Mouse (Mus musculus) cerebellum, postnatal 14 days (tissue): ENCODE measurements around the gene Pstk.
"Not testable (repeated sequence)": the region's sequence is repeated elsewhere in the genome, so short reads cannot be mapped to it uniquely, and the experiment has no call there.

Experiments
- DNase-seq, 2 experiments: peaks; one replicate each; pipeline ENCODE4 v3.0.0; 2021; ENCODE audit warnings: mixed read lengths in 2 of 2

Pstk gene

DNA sequence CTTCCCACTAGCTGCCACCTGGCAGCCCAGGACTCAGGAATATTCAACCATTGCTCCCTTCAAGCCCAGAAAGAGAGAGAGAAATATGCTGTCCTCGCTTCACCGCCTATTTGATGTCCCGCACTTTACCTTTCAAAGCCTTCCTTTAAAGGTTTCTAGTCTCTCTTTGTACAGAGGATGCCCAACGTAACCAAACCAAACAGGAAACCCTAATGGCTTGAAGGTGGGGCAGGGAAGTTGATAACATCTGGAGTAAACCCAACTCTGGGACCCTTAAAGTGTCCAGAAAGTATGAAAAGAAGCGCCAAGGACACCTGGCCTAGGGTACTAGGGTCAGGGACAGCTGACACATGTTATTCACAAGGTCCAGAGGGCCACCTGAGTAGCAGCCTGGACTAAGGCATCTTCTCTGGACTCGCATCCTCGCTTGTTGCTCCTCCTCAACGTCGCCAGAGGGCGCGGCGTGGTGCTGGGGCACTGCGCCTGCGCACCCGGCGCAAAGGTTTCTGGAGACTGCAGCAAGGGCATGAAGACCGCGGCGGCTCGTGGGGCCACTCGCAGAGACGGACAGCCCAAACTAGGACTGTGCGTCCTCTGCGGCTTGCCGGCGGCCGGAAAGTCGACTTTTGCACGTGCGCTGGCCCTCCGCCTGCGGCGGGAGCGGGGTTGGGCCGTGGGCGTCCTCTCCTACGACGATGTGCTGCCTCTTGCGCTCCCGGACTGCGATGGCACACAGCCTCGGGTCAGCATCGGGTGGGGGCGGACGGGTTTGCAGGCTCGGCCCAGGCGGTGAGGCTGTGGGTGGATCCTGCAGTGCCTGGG is at the start of gene Pstk:
TSS of gene Pstk (plus strand) at position 494 of the 822 bp plus-strand sequence.
- DNase-seq, result peak; percentile 90 to 95

DNA sequence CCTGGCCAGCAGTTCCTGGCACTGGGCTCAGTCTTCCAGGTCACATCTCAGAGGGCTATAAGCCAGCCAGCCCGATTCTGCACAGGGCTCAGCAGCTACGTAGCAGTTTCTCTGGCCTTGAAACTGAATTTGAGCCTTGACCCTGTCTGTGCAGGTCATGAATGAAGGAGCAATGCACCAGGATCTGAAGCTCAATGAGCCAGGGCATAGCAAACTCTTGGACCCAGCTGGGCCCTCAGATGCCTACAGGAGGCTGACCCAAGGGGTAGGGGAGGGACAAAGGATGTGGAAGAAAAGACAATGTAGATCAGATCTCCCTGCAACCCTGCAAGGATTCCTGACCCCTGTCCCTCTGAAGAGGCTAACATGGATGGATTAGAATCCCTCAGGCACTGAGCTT is 48.7 kb upstream of the Pstk start, which contains the start of gene Cuzd1:
TSS of gene Cuzd1 (minus strand) at position 101 of the 400 bp plus-strand sequence.
- DNase-seq, result no peak

DNA sequence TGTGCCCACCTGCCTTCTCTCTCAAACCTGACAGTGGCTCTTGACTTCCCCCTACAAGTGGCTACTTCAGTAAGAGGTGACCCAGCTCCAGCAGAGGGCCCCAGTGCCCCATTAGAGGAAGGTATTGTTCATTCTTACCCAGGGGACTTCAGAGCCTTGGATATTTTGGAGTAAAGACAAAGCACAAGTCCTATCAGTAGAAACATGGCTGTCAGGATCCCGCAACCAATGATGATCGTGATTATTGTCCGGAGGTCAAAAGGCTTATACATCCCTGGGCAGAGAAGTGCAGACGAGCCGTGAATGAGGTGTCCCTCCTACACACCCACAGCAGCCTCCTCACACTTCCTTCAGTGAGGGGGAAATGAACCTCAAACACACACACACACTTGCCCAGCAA is 43.9 kb upstream of the Pstk start:
- no peak for DNase-seq

DNA sequence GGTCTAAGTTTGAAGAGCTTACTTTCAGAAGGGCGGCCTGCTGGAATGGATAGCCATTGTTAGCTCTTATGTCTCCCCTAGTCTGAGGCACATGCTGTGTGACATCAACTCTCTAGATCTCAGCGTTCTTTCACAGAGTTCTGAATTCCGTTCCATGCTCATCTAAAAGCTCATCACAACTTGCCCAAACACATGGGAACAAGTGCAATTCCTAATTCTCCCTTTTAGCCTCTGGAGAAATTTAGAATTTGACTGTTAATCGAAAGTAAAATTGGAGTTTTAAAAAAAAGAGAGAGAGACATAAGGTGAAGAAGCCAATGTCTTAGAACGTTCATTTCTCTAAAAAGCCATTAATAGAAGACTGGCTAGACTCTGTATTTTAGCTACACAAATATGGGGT is 41.5 kb upstream of the Pstk start, which contains the start of gene Fam24b:
TSS of gene Fam24b (minus strand) at position 101 of the 400 bp plus-strand sequence.
- DNase-seq, result no peak

DNA sequence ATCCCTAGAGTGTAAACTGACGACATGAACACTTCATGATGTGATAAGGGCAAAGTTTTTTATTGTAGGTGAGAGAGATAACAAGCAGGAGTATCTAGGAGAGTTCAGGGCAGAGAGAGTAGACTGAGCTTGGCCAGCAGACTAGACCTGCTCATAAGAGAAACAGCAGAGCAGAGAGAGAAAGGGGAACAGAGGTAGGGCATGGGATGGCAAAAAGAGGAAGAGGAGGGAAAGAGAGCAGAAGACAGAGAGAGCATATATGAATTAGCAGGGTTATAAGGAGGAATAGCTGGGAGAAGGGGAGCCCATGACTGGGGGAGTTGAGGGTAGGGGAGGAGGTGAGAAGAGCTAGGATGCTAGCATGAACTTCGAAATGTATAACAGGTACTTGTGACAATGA is 39.3 kb upstream of the Pstk start:
- DNase-seq, result no peak

DNA sequence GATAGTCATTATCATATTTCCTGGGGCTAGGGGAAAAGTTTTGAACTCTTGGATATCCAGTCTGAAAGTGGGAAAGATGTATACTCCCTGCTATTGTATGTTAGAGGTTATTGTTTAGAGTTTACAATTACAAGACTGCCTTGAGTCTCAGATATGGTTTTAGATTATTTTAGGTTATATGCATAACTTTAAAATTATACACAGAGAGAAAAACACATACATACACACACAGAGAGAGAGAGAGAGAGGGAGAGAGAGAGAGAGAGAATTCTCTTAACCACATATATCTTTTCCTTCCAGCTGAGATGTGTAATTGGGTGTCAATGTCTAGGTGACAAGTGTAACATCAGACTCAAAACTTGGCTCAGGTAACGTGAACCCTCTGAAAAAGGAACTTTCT is 37.4 kb upstream of the Pstk start, which contains the start of gene Fam24a:
TSS of gene Fam24a (plus strand) at position 301 of the 400 bp plus-strand sequence.
- no peak for DNase-seq

DNA sequence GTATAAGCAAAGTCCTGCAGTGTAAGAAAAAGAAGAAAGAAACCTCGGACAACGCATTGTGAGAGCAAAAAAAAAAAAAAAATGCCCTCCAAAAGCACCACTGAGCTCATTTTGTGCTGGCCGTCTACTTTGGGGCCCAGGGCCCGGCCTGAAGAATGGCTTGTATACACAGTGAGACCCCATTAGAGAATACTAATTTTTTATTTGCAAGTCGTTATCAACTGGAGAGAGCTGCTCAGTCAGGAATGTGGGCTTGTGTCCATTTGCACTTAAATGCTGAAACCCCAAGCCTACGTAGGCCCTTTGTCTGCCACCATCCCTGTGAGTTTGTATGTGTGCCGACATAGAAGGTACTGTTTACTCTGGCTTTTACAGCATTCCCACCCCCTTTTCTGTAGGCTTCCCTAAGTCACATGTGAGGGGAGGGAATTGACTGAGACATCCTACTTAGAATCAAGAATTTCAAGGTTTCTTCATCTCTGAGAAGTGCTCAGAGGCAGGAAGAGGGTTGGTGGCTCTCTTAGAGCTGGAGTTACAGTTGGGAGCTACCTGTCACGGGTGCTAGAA is 33.4 kb upstream of the Pstk start:
- DNase-seq, result no peak

DNA sequence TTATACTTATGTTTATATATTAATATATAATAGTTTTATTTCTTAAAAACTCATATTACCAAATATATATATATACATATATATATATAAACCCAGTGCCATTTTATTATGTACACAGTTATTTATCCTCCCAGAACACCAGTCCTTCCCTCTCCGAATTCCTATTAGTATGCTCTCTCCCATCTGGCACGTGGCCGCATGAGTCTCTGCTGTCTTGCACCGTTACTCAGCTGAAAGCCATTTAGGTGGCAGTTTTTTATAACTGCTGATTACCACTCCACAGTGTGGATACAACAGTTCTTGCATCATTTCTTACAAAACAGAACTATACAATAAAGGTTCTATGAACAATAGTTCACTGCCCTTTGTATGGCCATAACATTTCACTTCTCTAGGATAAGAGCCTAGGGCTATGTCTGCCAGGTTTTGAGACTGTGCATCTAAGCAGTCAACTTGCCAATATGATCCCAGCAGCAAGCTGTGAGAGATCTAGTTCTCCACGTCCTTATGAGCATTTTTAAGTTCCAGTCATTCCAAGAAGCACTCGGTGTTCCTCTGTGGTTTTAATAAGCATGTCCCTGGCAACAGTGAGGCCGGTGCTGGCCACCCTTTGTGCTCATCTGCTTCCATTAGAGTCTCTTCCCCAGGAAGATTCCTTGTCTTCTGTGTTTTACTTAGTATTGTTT is 24.9 kb upstream of the Pstk start:
- peak; percentile 38 to 43 for DNase-seq

DNA sequence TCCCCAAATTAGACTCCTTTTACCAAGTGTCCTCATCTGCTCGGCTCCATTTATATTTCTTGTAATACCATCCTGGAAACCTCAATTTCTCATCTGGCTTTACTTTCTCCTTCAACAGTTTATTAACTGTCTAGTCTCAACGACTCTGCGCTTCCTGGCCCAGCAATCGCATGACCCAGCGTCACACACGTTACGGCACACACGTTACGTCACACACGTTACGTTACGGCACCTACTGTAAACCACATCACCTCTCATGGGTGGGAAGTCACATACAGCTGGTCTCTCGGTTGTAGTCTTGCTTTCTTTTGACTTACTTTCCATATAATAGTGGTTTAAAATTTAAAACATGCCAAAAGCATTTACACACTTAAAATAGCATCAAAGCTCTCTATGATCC is 14.8 kb upstream of the Pstk start:
- no peak for DNase-seq

DNA sequence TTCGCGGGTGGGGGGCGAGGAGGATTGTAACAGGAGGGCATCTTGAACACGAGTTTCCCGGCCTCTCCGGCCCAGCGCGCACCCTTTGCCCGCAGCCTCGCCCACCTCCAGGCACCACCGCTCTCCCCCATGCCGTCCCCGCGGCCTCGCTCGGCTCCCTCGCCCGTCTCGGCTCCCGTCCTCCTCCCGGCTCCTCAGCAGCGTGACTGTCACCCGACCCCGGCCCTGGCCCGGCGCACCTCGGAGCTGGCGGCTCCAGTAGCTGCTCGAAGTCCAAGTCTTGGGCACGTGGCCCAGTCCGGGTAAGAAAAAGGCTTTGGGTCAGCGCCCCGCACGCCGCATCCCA is 8.7 kb upstream of the Pstk start:
- DNase-seq, result no peak

DNA sequence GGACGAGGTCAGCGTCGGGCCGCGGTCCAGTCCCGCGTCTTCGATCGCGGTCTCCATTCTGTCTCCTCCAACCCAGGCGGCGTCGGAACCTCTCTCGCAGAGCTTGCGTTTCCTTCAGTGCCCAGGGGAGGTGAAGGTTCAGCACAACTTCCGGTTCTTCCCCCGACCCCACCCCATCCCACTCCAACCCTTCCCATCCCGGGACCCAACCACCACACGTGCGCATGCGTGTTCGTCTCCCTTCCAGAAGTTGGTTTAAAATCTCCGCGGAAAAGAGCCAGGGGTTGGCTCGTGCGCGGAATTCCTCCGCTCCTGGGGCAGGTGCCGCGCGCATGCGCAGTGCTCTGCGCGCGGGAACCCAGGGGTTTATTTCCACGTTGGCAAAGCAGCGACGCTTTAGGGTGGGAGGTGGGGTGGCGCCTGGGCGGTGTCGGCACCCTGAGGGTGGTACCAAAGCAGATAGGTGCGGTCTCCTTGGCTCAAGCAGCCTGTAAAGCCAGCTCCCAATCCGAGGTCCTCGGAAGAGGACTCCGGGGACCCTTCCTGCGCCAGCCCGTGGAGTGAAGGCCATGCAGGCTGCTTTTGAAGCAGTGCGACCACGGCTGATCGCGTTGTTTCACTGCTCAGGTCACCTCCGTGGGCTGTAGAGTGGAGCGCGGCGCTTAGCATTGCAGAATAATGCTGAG is 8.2 kb upstream of the Pstk start, which contains the start of gene 2310057M21Rik:
TSS of gene 2310057M21Rik (minus strand) at position 145 of the 686 bp plus-strand sequence.
- peak; percentile 97 to 98 for DNase-seq

DNA sequence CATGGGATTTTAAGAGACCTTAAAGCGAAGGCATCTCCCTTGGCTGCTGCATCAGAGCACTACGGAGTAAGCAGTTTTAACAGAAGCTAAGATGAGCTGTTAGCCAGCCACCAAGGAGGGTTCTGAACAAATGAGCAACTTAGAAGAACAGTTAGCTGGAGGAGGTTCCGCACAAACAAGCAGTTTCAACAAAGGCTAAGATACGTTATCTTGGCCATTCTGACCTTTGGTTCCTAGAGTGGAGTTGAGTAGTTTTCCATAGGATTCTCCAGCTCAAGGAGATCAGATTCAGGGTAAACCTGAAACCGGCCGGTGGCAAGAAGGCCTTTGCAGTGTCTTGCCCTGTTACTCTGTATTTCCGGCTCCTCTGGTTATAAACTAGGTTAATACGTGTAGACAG is 6.8 kb upstream of the Pstk start:
- no peak for DNase-seq

DNA sequence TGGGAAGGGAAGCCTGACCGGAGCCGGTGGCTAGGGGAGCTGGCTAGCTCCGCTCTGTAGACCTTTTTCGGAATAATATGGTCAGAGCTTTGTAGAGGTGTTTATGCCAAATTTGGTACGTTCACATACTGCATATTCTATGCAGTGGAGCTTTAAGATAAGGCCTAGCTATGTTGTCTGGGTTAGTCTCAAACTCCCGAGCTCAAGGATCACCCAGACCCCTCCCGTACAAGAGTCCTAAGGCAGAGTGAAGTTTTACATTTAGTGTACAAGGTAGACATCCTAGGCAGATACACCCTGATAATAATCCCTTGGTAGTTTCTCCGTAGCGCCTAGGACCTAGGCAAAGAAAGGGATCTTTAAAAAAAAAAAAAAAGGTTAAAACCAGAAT is 524 bp downstream of the Pstk start:
- DNase-seq, result no peak

DNA sequence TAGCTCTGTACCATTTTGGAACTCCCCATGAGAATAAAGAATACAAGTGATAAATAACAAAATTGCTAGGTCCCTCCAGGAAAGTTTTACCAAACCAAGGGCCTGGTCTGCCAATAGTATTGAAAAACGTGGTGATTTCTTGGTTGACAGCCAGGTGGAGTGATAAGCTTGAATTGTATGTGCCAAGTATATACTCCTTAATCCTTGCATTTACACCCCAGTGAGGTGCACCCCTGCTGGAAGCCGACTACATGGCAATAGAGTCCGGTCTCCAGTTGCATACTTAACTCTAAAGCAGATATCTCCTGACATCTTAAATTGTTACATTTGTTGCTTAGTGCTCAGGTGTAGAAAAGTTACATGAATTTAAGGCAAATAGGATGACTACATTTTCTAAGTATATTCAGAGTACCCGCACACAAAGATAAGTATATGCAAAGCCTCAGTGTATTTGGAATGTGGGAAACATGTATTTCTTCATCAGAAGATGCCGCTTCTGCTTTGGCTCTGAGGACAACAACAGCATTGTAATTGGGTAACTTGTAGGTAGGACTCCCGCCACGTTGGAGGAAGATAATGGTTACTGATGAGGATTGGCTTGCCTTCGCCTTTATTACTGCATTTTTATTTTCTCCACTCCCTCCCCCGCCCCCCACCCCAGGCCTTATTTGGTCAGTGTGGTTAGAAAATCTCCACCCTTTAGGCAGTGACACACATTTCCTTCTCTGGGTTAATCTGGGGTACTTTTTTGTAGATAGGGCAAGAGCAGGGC is 1.1 kb downstream of the Pstk start:
- DNase-seq, result peak; percentile 10 to 14

DNA sequence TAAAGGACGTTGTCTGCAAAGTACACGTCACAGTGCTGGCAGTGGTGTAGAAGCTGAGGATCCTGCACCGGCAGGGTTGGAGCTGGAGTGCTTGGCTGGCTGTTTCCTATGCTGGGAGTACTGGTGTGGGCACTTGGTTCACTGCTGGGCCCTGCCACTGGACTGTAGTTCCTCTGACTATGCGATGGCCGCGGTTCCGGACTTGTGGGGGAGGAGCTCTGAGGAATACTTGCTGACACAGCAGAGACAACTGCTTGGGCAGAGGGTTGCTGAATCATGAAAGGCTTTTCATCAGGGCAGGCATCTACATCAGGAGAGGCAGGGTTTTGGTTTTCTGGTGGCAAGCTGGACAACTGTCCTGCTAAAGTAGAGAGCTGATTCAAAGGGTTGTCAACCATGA is 20.8 kb downstream of the Pstk start:
- DNase-seq, result not testable (repeated sequence)

DNA sequence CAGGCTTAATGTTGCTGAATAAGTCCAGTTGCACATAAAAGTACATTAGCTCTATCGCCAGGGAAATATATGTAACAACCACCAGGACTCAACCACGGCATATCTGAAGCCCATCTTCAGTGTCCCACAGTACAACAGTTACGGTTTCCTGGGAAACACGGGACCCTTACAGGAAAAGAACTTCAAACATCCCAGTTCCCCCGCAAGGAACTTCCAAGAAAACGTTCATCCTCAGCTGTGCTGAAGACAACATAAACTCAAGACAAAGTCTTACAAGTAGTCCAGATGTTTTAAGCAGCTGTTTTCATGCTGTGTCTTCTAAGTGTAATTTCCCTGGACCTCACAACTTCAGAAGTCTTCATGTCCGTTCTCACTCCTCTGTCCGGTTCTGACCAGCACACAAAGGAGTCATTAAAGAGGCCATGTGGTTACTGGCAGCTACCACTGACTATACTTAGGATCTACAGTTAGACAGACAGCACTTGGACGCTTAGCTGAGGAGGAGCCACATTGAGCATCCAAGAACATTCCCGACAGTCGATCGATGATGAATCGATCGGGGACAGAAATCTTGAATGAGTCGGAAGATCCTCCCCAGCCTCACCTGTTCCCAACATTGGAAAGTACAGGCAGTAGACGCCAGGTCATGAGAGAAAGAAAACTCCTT is 38.5 kb downstream of the Pstk start:
- no peak for DNase-seq

DNA sequence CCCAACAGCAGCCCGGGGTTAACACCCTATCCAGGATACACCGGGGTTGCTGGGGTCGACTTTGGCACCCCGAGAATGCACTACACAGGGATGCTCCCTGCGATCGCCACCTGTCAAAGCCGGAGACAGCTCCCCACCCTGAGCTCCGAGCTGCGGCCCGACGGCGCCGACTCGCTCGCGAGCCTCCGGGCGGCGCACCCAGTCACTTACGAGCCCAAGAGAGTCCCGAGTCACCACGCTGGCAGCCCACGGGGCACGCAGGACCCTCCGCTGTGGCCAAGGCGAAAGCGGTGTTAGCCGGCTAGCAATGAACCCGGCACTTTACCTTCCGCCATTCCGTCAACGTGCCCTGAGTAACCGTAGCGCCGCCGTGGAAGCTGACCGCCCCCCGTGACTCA is 39.0 kb downstream of the Pstk start:
- no peak for DNase-seq

DNA sequence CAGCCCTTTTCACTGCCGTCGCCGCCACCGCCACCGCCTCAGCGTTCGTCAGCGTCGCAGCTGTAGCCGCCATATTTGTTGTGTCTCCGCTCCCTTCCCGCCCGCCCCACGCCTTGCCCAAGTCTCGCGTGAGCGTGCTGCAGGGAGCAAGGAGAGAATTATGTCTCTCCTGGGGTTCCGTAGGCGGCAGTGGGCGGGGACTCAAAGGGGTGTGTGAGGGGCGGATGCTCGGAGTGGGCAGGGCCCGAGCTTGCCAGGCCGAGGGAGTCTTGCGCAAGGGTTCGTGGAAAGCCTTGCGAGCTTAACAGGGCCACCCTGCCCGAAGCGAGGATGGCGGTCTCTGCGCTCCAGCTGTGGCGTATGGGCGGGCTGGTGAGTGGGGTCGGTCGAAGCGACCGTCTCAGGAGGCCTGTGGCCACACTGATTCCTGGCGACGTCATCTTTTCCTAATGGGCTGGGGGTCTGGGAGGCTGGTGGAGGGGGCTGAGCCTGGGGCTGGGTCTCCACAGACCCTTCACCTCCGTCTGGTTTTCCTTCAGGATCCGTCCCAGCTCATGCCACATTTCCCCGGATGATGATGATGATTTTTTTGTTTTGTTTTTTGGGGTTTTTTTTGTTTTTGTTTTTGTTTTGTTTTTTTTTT is 39.6 kb downstream of the Pstk start, which contains the start of the genes Ikzf5 and Acadsb:
TSS of gene Ikzf5 (minus strand) at position 106 of the 643 bp plus-strand sequence.
TSS of gene Acadsb (plus strand) at position 186 of the 643 bp plus-strand sequence.
- peak; percentile 98 for DNase-seq

DNA sequence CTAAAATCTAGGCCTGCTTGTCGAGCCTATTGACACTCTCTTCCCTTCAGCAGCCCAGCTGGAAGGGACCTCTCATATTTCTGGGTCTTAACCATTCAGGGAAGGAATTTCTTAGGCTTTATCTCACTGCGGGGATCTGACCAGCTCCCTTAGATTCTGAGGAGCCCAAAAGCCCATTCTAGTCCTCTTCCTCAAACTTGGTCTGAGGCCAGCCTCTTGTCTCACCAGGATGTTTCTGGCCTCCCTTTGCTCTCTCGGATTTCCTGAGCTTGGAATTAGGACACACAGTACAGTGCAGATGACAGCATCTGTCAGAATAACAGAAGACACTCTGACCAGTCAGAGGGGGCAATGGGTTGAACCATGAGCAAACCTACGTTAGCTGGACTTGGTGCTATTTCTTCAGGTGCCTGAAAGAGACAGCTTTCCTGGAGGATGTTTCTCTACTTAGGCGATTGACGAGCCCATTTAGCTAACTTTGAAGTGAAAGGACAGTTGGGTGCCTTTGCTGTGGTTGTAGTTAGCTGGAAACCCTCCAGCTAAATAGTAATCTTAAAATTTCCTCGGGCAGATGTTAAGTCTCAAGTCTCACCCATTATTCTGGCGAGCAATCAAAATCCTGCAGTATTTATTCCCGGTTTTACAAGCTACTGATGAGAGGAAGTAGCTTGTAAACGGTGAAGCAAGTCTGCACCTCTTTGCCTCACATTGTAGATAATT is 40.4 kb downstream of the Pstk start:
- DNase-seq, result peak; percentile 18 to 24

DNA sequence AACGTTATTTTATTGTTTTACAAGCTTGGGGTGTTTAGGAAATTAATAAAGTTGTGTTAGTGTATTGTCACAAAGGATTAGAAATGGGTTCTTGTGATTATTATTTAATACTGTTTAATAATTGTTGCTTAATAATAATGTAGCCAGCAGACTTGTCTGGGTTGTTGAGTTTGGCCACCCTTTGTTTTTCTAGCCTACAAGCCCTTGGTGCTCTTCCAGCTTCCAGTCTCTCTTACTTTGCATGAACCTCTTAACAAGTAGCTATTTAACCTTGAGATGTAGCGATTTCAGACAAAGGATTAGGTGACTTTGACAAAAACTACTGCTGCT is 41.0 kb downstream of the Pstk start:
- no peak for DNase-seq
